Mouse (Mus musculus) bone marrow macrophage, adult 2 months (primary cell): ENCODE measurements around the gene Hist1h2bh.
"Not testable (repeated sequence)": the region's sequence is repeated elsewhere in the genome, so short reads cannot be mapped to it uniquely, and the experiment has no call there.

ENCODE experiments used
- CTCF ChIP-seq: IDR thresholded peaks from 2 replicates; pipeline ENCODE4 v1.5.1; 2012; ENCODE audit warnings: low read depth, mild to moderate bottlenecking, low read length, moderate library complexity
- POLR2A ChIP-seq: IDR thresholded peaks from 2 replicates; pipeline ENCODE4 v1.6.1; 2012; ENCODE audit warnings: mild to moderate bottlenecking, low read depth, low read length, borderline replicate concordance

GRCm38 (mm10) chr13:23551146-23551834, 8.1 kb upstream of the Hist1h2bh start, which contains the start of gene Hist1h4f:
- TF ChIP-seq CTCF, result not testable (repeated sequence)
- peak; percentile 87 for TF ChIP-seq POLR2A
